Mouse (Mus musculus): Measurements from ENCODE around the gene Trim23. TPM values are rescaled to one million over a fixed set of nuclear protein-coding genes. Genes with fewer than 3 reads are reported as not detected.
"Not testable (repeated sequence)": the region's sequence is repeated elsewhere in the genome, so short reads cannot be mapped to it uniquely, and the experiment has no call there.

Trim23 gene
- 10 to 100 TPM; 12.6 to 20.2 TPM for total RNA-seq (2021)
- 0.56 and 0.67 TPM in 2 replicates for polyA plus RNA-seq (2012; rRNA removed)
- long read RNA-seq, transcript Trim23-201 (11 exons, 3,416 nt) = major isoform, 5 of 7 reads
- long read RNA-seq, partial matches to known transcripts = 2 of 7 reads
- long read RNA-seq, other reads (novel, unspliced or antisense) = 0 of 7 reads

DNA sequence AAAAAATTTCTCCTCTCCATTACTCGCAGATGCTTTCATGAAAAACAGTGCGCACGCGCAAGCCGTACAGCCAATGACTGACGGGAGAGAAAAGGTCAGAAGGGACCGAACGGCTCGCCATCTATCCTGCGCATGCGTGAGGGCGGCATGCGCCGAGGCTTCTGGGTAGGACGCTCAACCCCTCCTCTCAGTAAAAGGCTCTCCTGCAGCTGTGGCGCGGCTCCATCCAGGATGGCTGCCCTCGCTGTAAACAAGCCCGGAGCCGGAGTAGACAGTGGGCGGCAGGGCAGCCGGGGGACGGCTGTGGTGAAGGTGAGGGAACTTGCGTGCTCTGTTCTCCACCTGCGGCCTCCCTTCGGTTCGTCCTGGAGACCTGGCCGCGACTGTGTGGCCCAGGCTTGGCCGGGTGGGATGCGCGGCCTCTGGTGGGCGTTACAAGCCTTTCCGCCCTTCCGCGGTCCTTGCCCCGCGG is at the start of gene Trim23:
TSS of gene Trim23 (plus strand) at position 148 of the 472 bp plus-strand sequence.
- peak; percentile 96 for DNase-seq

DNA sequence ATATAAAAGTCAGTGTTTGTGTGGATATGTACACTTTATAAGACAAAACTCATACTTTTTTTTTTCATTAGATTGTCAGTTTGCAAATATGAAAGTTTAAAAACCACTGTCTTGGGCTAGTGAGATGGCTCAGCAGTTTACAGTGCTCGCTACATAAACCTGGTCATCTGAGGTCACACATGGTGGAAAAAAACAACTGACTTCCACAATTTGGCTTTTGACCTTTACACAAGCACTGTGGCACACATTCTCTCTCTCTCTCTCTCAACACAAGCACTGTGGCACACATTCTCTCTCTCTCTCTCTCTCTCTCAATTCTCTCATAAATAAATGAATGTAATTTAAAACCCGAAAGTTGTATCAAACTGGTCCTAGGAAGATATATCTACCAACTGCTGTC is 46.0 kb upstream of the Trim23 start:
- no peak for DNase-seq

DNA sequence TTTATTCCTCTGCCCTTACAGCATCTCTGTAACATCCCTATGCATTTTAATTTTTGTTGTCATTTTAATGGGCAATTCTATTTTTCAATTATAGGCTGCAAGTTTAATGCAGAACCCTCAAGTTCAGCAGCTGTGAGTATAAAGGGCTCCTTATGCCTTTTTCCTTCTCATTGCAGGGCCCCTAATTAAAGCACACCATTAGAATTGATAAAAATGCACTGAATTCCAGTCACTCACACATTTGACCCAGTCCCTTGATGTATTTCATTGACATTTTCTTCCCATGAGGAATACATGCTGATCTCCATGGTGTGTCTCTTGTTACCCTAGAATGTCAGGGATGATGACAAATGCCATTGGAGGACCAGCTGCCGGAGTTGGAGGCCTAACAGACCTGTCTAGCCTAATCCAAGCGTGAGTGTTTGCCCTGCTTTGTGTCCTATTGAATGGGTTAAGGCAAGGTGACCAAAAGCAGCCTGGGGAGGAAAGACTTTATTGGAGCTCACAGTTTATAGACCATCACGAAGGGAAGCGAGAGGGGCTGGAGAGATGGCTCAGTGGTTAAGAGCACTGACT is 44.0 kb upstream of the Trim23 start:
- DNase-seq = no peak

DNA sequence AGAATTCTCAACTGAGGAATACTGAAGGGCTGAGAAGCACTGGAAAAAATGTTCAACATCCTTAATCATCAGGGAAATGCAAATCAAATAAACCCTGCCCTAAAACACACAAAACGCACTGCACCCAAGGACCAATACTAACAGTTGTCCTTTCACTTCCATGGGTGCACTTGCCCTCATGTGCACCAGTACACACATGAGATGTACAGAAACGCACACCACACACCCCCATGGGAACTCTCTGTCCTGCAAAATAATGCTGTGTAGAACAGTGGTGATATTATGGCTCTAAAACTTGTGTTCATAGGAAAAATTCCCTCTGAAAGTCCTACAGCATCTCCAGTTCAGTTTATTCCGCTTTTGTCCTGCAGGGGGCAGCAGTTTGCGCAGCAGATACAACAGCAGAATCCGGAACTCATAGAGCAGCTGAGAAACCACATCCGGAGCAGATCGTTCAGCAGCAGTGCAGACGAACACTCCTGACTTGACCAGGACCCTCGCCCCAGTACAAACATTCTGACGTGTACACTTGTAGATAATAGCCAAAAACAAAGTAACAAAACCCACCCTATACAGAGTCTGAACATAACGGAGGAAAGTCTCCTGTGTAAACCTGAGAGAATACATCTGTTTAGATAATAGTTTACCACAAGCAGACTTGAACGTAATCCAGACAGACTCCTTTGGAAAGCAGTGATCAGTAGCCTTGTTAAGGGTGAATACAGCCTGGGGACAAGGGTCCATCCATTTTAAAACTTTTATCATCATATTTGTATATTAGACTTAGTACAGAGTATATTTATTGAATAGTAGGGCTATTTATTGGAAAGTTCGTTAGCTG is 39.0 kb upstream of the Trim23 start:
- peak; percentile 68 for DNase-seq

DNA sequence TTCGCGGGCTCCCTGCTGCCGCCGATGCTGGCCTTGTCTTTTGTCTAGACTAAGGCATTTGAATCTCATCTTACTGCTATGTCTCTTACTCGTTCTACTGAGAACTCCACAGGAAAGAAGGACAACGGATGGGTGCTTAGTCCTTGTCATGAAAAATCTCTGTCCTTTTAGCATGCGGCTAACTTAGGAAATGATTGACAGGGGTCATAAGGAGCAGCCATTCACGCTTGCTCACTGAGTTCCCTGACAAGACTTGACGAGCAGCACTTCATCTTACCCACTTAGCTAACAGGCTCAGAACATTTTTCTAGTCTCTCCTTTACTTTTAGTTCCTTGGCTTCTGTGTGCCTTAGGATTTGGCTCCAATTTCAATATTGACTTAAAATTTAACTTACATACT is 33.7 kb upstream of the Trim23 start:
- DNase-seq = no peak

DNA sequence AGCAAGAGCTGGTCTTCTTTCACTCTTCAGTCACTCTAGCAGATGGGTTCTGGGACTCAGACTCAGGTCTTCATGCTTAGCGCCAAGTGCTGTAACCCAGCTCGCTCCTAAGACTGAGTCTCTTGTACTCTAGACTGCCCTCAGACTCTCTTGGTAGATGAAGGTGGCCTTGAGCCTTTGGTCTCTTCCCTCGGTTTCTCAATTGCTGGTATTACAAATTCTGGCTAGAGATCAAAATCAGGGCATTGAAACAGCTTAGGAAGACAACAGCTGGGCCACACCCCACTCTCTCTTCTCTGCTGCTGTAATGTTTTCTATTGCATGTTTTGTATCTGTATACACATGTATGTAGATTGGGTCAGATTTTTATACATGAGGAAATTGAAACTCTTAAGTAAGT is 33.0 kb upstream of the Trim23 start:
- DNase-seq = peak; percentile 41

DNA sequence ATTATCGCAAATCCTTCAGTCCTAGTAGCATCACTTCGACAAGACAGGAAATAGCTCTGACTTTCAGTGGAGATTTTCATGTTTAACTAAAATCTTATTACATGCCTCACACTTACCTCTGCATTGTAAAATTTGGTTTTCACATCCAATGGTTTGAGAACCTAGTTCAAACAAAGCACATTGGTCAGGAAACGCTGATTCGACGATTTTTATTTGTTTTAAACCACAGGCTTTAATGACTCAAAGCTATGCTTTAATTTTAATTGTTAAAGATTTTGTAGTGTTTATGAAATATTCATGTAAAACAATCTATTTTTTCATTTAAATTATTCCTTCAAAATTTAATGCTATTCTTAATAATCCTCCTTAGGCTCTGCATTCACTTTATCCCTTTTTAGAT is 24.4 kb upstream of the Trim23 start:
- DNase-seq = no peak

DNA sequence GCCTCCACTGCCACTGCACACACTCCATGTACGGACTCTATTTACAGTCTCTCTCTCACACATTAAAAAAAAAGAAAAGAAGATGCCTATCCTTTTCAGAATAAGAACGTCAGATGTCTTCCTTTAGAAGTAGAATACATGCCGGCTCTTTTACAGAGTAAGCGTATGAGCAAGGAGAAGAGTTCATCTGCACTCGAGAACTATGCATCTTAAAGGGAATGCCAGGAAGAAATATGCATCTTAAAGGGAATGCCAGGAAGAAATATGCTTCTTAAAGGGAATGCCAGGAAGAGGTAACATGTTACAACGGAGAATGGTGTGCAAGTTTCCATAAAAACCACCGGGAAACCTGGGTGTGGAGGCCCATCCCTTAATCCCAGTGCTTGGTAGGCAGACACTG is 23.5 kb upstream of the Trim23 start:
- DNase-seq = no peak

DNA sequence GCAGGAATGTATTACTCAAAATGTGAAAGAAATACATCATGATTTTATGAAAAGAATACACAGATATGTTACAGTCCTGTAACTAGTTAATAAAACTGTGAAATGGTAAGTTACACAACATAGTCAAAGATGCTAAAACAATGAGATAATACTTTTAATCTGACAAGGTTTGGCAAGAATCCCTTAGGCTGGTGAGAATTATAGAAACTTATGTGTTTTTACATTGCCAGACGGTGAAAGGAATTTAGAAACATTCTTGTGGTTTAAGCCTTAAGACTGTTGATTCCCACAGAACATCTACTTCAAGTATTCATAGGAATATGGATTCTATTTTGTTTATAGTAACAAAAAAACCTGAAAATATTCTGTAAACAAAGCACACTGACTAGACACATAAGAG is 22.9 kb upstream of the Trim23 start:
- DNase-seq = no peak

DNA sequence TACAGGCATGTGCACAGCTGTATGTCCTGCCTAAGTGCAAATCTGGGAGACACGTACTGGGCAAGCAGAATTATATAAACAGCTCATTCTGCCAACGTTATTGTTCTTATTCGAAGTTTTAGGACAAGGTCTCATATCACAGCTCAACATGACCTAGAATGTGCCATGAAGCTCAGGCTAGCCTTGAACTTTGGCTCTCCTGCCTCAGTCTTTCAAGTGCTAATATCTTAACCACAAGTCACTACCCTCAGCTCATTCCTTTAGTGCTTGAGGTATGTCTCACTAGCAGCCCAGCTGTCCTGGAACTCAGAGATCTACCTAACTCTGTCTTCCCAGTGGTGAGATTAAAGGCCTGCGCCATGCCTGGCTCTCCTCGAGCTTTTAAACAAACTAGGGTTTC is 6.9 kb upstream of the Trim23 start:
- peak; percentile 23 for DNase-seq

DNA sequence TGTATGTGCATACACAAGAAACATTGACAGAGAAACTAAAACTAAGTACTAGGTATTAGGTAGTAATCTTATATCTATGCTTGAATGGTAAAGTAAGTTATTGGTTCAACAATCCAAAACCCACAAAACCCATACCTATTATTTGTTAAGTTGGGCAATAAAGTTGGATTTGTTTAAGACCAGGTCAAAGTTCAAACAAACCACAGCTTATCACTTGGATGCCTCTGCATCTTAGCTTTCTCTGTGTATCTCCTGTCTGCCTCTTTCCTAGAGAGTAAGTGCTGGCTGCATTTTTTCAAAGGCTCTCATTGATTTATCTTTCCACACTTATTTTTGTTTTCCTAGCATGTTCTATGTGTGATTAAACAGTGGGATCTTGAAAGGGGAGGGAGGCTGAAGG is 6.1 kb upstream of the Trim23 start:
- DNase-seq = no peak

DNA sequence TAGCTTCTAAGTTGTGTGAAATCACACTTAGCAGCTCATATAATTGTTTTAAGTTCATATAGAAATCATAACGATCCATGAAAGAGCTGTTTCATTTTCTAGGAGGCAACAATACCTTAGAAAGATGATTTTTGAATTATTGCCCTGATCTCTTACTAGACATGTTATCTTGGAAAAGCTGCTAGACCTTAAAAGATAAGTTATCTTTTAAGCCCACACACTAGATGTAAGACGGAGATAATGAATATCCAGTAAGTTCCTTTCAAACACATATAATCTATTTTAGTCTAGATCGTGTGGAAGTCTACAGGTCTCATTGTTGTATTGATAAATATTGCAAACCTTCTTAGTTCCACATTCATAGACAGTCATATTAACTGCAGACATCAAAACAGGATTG is 1.7 kb upstream of the Trim23 start:
- DNase-seq = no peak

DNA sequence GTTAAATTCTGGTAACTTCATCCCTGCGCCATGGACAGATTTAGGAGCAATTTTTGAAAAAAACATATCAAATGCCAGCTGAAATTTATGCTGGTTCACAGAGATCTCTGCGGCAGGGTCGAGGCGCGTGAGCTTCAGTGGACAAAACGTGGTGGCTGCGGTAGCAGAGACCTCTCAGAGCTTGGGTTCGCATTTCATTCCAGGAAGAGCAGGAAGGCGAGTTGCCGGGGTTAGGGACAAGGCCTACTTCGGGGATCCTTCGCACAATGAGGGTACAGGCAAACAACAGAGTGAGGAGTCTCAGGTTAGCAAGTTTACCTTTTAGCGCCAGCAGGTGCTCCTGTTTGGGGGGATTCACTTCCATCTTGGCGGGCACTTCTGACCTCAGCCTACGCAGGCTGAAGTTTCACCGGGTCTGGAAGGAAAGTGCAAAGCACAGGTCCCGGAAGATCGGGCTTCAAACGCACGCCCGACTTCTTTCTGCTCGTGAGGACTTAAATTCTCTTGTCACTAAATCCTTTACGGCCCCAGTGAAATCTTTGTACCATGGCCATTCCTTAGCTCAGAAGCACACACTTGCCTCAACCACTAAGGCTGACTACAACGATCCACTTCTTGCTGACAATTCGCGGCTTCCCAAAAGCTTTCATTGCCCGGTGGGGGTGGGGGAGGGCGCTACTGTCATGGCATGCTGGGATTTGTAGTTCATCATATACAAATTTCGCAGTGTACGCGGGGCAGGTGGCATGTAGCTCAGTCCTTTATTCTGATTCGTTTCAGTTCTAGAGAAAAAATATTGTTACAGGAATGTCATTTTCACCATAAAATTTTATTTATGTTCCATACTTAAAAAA is 574 bp upstream of the Trim23 start, which contains the start of gene Trappc13:
TSS of gene Trappc13 (minus strand) at position 674 of the 854 bp plus-strand sequence.
- peak; percentile 89 for DNase-seq

DNA sequence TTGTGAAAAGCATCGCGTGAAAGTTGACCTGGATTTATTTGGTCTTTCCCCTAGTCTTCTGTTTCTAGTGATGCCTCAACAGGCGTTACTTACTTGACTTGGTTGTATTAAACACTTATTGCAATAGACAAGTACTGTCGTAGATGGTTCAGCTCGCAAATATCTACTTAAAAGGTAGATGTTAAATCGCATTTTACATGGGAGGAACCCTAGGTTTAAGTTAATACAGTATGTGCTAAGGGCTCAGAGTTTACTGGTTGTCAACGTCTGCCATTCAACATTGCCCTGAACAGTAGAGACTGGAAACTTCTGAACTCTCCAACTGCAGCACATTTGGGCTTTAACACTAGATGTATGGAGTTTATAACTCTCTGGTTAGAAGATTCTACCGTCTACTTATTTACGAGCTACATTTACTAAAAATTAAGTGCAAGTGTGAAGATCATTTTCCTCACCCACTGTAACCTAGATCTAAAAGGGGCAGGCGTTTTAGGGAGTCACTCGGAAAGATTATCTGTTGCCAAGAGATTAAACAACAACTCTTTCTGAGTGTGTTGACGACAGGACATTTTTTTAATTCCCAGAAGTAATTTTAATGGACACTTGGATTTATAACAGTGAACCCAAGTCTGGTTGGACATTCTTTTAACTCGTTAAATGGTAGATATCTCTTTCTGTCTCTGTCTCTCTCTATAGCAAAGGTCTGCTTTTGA is 735 bp downstream of the Trim23 start:
- DNase-seq = no peak

DNA sequence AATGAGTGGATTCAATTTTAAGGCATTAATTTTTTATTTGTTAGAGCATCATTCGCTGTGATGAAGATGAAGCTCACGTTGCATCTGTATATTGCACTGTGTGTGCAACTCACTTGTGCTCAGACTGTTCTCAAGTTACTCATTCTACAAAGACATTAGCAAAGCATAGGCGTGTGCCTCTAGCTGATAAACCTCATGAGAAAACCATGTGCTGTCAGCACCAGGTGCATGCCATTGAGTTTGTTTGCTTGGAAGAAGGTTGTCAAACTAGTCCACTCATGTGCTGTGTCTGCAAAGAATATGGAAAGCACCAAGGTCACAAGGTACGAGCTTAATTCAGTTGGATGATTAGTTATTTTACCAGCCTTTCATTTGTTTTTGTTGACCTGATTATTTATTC is 8.8 kb downstream of the Trim23 start:
- DNase-seq = no peak

DNA sequence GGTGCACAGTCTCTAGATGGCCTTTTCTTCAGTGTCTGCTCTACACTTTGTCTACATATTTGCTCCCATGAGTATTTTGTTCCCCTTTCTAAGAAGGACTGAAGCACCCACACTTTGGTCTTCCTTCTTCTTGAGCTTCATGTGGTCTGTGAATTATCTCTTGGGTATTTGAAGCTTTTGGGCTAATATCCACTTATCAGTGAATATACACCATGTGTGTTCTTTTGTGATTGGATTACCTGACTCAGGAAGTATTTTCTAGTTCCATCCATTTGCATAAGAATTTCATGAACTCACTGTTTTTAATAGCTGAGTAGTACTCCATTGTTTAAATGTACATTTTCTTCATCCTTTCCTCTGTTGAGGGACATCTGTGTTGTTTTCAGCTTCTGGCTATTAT is 17.3 kb downstream of the Trim23 start:
- DNase-seq = not testable (repeated sequence)

DNA sequence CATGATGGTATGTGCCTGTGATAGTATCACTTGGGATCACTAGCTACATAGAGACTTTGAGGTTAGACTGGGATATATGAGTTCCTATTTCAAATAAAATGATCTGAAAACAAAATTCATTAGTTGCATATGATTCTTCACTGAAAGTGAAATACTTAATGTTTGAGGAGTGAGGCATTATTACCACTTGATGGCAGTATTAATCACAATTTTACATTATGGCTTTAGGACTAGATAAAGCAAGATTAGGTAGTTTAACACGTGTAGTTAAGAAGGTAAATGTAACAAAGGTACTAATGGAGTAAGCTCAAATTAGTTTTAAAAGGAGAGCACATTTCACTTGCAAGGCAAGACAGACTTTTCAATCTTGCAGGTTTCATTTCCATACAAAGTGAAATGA is 25.7 kb downstream of the Trim23 start:
- DNase-seq = no peak

DNA sequence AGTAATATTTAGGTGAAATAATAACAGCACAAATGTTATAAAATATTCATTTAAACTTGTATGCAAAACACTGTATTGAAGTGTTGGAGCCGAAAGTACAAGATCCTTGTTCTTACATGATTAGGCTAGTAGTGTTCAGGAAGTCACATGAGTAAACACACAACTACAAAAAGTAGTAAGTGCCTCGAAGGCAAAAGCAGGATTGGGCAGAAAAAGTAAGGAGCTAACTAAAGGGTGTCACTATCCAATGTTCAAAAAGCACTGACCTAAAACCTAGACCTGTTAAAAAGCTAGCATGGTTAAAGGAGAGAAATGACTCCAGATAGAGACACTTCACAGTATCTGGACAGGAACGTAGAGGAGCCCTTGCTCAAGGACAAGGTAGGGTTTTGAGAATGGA is 48.9 kb downstream of the Trim23 start:
- DNase-seq = no peak

DNA sequence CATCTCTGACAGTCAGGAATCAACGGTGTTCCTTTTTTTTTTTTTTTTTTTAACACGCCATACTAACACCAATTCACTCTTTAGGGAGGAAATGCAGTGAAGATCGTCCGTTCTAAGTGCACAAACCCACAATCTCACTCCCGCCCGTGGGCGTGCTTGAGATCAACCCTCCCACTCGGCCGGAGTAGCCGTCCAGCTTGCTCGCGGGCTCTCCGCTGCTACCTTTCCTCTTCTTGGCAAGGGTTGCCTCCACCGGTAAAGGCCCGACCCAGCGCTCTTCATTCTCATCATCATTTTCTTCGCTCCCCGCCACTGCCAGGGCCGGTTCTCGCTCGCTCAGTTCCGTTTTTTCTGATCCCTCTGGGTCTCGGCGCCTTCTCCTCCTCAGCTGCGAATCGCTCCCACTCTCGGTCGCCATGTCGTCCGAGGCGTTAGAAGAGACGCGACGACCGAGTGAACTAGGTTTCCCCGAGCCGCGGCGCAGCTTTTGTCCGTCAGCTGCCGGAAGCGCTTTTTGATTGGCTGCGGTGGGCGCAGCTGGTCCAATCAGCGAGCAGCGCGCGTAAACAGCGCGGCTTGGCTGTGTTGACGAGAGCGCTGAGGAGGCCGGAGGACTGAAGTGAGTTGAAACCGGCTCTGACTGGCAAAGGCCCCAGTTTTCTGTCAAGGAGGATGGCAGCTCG is 49.9 kb downstream of the Trim23 start, which contains the start of the genes Cenpk and Ppwd1:
TSS of gene Cenpk (plus strand) at position 228 of the 683 bp plus-strand sequence.
TSS of gene Ppwd1 (minus strand) at position 460 of the 683 bp plus-strand sequence.
- peak; percentile 98 for DNase-seq

DNA sequence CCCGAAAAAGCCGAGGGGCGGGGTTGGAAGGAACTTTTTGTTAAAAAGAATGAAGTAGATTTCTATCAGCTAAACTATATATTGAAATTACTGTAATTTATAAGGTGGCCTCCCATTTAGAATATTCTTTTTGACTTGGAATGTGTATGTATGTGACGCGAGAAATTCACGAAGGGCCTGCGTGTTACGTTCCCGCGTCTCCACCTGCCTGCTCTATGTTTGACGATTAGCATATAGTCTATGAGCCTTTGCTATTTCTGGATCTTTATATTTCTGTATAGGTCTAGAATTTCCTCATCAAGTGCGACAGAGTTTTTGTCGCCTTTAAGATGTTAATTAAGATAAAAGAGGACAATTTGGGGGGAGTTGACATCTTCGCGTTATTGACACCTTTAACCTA is 50.6 kb downstream of the Trim23 start:
- no peak for DNase-seq

Data from adrenal gland, adult 2 months (tissue).